Mouse (Mus musculus) ES-E14 (cell line): Measurements from ENCODE around the gene Eps8l1. TPM values are rescaled to one million over a fixed set of nuclear protein-coding genes. Genes with fewer than 3 reads are reported as not detected.

Experiments
- DNase-seq: peaks from one replicate; pipeline ENCODE4 v3.0.0-alpha.2; 2013; ENCODE audit warnings: low read depth, low spot score
- H3K27ac ChIP-seq: 2 replicates; pipeline ENCODE4 v1.5.1; 2012; ENCODE audit warnings: low read depth, mild to moderate bottlenecking, low read length, moderate library complexity, mixed read lengths; ENCODE audit not compliant: poor library complexity, insufficient read depth, severe bottlenecking
- H3K36me3 ChIP-seq: 2 replicates; pipeline ENCODE4 v1.6.1; 2012; ENCODE audit warnings: mild to moderate bottlenecking, low read length, moderate library complexity, mixed read lengths; ENCODE audit not compliant: control insufficient read depth, poor library complexity, insufficient read depth, severe bottlenecking
- H3K4me1 ChIP-seq, 2 experiments: fragments of 150-350 bp in 1 of 2; sonication (generic) in 1 of 2; 2 replicates each; pipeline ENCODE4 v1.6.1; 2012; ENCODE audit warnings: low read length in 2 of 2, mild to moderate bottlenecking in 1 of 2, mixed read lengths in 1 of 2; ENCODE audit not compliant: control insufficient read depth in 2 of 2, insufficient read depth in 2 of 2, poor library complexity in 1 of 2
- H3K4me3 ChIP-seq, 2 experiments: fragments of 150-350 bp in 1 of 2; sonication (generic) in 1 of 2; 2 replicates each; pipeline ENCODE4 v1.5.1; 2012; ENCODE audit warnings: low read length in 2 of 2, low read depth in 1 of 2, mild to moderate bottlenecking in 1 of 2, mixed read lengths in 1 of 2; ENCODE audit not compliant: insufficient read depth in 1 of 2, poor library complexity in 1 of 2, severe bottlenecking in 1 of 2
- H3K9ac ChIP-seq: 2 replicates; pipeline ENCODE4 v1.6.1; 2012; ENCODE audit warnings: low read depth, mild to moderate bottlenecking, low read length, mixed read lengths; ENCODE audit not compliant: poor library complexity, insufficient read depth, severe bottlenecking
- H3K9me3 ChIP-seq: fragments of 150-350 bp; sonication (generic); 2 replicates; pipeline ENCODE4 v1.6.1; 2012; ENCODE audit warnings: low read depth, mild to moderate bottlenecking, low read length; ENCODE audit not compliant: control insufficient read depth, insufficient read depth
- CHD2 ChIP-seq: IDR thresholded peaks from 2 replicates; pipeline ENCODE4 v1.6.1; 2014; ENCODE audit warnings: mild to moderate bottlenecking, low read depth, low read length, inconsistent platforms
- HCFC1 ChIP-seq: IDR thresholded peaks from 2 replicates; pipeline ENCODE4 v1.6.1; 2012; ENCODE audit warnings: low read length, inconsistent platforms, borderline replicate concordance; ENCODE audit not compliant: insufficient read depth
- MAFK ChIP-seq: IDR thresholded peaks from 2 replicates; pipeline ENCODE4 v1.6.1; 2014; ENCODE audit warnings: mild to moderate bottlenecking, low read depth, low read length, inconsistent platforms; ENCODE audit not compliant: insufficient read depth
- ZC3H11A ChIP-seq: IDR thresholded peaks from 2 replicates; pipeline ENCODE4 v1.6.1; 2012; ENCODE audit warnings: low read depth, mild to moderate bottlenecking, inconsistent platforms, low read length, borderline replicate concordance
- ZNF384 ChIP-seq: IDR thresholded peaks from 2 replicates; pipeline ENCODE4 v1.6.1; 2012; ENCODE audit warnings: low read depth, low read length, inconsistent platforms
- in situ Hi-C, 2 experiments: fragments of 600-800 bp; cut with MboI; formaldehyde crosslinking; loops; one replicate each; pipeline ENCODE4 v1.15.1; 2025; ENCODE audit warnings: low sequenced_read_pairs in 2 of 2, inconsistent platforms in 1 of 2; ENCODE audit not compliant: unreplicated experiment in 2 of 2
- total RNA-seq: library from RNA; depleted of rRNA; stranded (reverse); fragments of 300-350 nt; gene quantifications from 2 replicates; pipeline ENCODE4 v1.2.3, GENCODE M21; 2012

Gene Eps8l1
- total RNA-seq, 1 experiment, result 0.18 TPM

DNA sequence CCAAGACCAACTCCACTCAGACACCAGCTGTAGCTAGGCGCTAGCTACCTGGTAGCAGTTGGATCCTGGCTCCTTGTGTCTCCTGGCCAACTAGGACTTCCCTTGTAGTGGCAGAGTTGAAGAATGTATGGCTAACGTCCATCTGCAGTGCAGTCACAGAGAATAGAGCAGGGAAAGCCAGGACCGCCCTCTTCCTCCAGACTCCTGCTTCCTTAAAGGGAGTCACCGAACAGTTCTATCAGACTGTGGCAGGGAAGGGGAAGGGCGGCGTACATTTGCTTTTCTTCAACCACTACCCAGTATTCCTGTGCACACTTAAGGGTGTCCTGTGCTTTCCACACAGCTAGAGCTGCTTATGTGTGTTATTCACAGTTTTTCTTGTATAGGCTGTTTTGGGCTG is 30.8 kb downstream of the Eps8l1 start:
- DNase-seq, result no peak
- Histone ChIP-seq H3K4me1 (no peaks in the 10 kb centered on the region), H3K4me3 (no peak overlapping the region), H3K9ac (no peak overlapping the region), H3K9me3 (no peaks in the 10 kb centered on the region), H3K27ac (no peak overlapping the region), H3K36me3 (peaks cover 14% of the 10 kb centered on the region; the same call in 1 of the 2 replicates)
- in situ Hi-C loops, result no loop called here
- TF ChIP-seq ZC3H11A (no peak), CHD2 (no peak), ZNF384 (no peak), HCFC1 (no peak), MAFK (no peak)

DNA sequence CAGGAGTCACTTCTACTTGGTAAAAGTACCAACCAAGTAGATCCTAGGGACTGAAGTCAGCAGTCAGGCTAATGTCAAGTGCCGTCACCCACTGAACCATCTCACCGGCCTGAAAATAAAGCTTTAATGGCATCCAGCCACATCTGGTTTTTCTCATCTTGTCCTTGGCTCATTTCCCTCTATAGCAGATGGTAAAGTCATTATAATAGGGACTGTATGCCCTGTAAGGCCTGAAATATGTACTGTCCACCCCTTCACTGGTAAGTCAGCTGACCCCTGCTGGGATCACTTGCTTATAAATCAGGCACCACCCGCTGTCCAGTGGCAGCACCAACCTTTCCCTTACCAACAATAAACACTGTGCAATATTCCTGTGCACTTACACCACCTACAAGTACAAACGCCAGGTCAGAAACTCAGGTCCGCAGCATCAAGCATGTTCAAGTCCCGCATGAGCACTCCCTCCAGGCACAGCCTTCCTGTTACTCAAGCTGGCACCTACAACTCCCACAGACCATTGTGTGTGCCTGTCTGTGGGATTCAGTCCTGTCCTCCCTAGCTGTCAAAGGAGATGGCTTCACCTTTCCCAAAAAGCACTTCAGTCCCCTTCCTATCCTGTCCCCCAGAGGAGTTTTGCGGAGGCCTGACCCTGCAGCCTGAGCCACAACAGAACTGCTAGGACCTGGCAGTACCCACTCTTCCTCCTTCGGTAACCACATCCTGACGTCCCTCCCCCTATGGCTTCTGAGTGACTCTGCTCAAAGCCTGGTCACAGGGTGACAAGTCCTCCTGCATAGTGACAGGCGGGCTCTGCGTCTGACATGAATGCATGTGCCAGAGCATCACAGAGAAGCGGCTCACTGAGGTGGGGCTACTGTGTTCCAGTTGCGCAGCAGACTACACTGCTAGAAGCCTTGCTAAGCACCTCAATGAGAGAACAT is 32.1 kb downstream of the Eps8l1 start:
- no peak overlapping the region for H3K9ac ChIP-seq
- no peak overlapping the region for H3K27ac ChIP-seq
- in situ Hi-C loops, result no loop called here
- H3K4me3 ChIP-seq, result no peak overlapping the region
- no peak for DNase-seq
- H3K9me3 ChIP-seq, result no peaks in the 10 kb centered on the region
- TF ChIP-seq ZC3H11A (no peak), CHD2 (no peak)
- peaks cover 17% of the 10 kb centered on the region for H3K36me3 ChIP-seq
- H3K4me1 ChIP-seq, result no peaks in the 10 kb centered on the region

DNA sequence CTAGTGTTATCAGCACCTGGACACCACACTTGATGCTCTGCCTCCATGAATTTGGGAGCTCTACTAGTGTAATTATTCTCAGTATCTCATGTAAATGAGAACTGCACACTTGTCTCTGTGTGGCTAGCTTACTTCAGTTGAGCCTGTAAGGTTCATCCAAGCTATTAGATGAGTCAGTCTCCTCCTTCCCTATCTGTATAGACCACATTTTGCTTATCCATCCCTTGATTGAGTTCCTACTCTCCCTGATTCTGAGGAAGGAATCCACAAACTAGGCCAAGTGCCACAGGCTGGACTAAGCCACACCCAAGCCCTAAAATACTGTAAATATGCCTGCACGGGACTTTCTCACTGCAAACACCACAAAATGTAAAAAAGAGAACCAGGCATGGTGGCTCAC is 33.5 kb downstream of the Eps8l1 start:
- peaks cover 15% of the 10 kb centered on the region for H3K36me3 ChIP-seq
- H3K4me1 ChIP-seq, result no peaks in the 10 kb centered on the region
- H3K27ac ChIP-seq, result no peak overlapping the region
- TF ChIP-seq CHD2, result no peak
- TF ChIP-seq ZC3H11A, result no peak
- no peak for TF ChIP-seq ZNF384
- TF ChIP-seq HCFC1, result no peak
- no peak for TF ChIP-seq MAFK
- H3K4me3 ChIP-seq, result no peak overlapping the region
- in situ Hi-C loops, result no loop called here
- H3K9me3 ChIP-seq, result no peaks in the 10 kb centered on the region
- no peak overlapping the region for H3K9ac ChIP-seq
- no peak for DNase-seq

DNA sequence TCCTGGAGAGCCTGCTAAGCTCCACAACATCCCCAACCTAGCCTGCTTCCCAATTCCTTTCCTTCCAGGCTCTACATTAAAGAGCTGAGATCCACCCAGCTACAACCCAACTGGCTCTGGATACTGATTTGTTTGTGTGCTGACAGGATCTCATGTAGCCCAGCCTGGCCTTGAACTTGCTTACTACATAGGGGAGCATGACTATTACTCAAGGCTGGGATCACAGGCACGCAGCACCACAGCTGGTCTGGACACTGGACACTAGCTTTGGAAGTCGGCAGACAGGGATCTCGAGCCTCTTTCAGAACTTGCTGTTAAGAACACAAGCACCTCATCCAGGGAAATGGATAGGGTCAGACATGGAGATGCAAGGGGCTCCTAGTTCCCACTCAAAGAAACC is 36.0 kb downstream of the Eps8l1 start:
- peaks cover 9% of the 10 kb centered on the region for H3K36me3 ChIP-seq
- DNase-seq, result no peak
- H3K9me3 ChIP-seq, result no peaks in the 10 kb centered on the region
- no peak for TF ChIP-seq MAFK
- no peak for TF ChIP-seq HCFC1
- no peak overlapping the region for H3K27ac ChIP-seq
- H3K4me3 ChIP-seq, result no peak overlapping the region
- in situ Hi-C loops, result no loop called here
- H3K4me1 ChIP-seq, result no peaks in the 10 kb centered on the region; a peak in 1 of 4 replicates
- H3K9ac ChIP-seq, result no peak overlapping the region
